Mouse (Mus musculus) liver, postnatal 0 days (tissue): Measurements from ENCODE around the gene Wdr95.

Experiments used
- CTCF ChIP-seq: sonication (generic); IDR thresholded peaks from 2 replicates; pipeline ENCODE4 v1.5.1; 2016; ENCODE audit warnings: antibody characterized with exemption, low read depth
- EP300 ChIP-seq: IDR thresholded peaks from 2 replicates; pipeline ENCODE4 v1.6.1; 2016; ENCODE audit warnings: antibody characterized with exemption, low read depth, mild to moderate bottlenecking

- TF ChIP-seq CTCF: no peak
- TF ChIP-seq EP300: no peak
Measured at GRCm38 (mm10) chr5:149504985-149505384, 23.5 kb upstream of the Wdr95 start.
